Mouse (Mus musculus): ENCODE results near the gene Zic4.

The Zic4 gene

GRCm38 (mm10) chr9:91379781-91380457 is 17.7 kb downstream of the Zic4 start:
- DNase-seq (ENCODE audit: low spot score in 2 of 2) = no peak

DNA sequence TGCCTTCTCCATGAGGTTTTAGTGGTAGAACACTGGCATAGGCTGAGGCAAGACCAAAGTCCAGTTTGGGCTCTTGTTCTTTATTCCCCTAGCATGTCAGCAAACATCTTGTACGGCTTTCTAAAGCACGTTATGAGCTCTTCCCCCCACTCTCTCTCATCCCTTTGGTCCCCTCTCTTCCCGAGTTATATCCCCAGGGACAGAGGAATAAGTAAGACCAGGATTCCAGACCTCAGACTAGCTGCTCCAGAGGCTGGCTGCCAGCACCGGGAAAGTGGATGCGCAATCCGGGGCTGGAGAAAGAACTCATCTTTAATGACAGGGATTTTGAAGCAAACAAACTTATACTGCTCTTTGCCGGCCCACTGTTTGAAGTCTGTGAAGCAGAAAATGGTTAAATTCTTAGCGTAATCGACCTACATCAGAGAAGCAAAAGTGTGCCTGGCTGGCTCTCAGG is 18.3 kb downstream of the Zic4 start:
- DNase-seq (ENCODE audit: low spot score in 2 of 2) = no peak

DNA sequence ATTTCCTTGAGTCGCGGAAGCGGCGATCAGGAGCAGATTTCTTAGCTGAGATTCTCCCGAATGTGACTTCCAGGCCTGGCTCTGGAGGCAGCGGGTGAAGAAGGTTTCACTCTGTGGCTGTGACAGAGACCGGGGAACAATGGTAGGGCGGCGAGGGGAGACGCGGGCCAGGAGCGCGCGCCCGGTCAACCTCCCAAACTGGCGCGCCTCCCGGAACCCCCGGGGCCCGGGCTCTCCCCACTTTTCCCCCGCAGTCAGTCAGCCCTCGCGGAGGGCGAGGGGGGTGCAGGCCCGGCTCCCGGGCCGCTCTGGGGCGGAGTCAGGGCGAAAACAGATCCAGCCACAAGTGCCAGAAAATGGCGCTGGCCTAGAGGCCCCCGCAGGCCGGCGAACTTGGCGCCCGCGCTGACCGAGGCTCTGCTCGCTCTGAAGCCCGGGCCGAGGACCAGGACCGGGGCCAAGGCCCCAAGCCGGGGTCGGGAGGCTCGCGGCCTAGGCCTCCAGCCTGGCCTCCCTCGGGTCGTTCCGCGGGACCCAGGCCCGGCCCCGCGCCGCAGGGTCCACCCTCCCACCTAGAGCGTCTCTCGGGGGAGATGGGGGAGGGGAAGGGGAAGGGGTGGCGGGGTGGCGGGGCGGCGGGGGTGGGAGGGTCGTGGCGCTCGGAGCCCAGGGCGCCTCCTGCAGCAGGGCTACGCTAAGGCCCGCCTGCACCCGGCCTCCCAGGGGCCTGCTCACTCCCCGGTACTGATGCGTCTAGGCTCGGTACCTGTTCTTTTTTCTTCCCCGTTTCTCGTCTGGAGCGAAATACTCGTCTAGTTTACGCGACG is 19.3 kb downstream of the Zic4 start:
- no peak for DNase-seq (ENCODE audit: low spot score in 2 of 2)

DNA sequence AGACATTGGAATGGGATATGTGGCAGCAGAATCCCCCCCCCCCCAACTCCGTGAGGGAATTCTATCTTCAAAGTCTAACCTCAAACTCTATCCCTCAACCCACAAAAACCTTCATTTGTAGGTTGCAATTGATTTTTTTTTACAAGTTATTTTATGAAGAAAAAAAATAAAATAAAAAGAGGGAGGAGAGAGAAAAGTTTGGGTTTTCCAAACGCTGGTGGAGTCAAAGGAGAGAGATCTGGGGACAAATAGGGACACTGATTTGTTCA is 19.8 kb downstream of the Zic4 start:
- no peak for DNase-seq (ENCODE audit: low spot score in 2 of 2)

DNA sequence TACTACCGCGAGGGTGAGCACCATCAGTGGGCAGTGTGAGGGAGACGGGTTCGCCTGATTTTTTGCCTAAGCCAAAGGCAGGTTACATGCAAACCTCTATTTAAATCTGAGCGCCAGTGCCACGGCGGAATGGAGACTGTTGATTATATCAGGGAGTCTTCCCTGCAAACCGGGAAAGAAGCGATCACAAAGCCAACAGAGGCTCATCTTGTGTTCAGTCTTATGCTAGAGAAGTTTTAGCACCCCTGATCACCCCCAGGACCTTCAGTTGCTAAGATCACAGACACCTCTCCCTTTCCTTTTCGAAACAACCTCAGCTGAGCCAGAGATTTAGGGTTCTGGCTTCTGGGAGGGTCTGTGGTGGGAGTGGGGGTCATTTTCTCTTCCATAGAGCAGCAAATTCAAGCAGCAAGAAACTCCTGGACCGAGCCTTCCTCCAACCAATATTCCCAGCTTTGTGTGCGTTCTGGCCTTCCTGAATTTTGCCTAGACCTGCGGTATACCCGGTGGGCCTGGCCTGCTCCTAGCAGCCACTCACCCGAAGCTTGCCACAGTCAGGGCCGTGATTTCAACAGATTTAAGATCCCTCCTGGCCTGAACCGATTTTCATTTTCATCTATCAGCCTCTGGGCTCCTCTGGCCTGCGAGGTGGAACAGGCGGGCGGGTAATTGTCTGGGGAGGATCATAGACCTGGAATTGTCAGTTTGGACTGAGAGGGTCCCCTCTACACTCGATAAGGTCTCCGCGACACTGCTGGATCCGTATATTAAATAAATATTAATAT is 20.4 kb downstream of the Zic4 start:
- no peak for DNase-seq (ENCODE audit: low spot score in 2 of 2)

DNA sequence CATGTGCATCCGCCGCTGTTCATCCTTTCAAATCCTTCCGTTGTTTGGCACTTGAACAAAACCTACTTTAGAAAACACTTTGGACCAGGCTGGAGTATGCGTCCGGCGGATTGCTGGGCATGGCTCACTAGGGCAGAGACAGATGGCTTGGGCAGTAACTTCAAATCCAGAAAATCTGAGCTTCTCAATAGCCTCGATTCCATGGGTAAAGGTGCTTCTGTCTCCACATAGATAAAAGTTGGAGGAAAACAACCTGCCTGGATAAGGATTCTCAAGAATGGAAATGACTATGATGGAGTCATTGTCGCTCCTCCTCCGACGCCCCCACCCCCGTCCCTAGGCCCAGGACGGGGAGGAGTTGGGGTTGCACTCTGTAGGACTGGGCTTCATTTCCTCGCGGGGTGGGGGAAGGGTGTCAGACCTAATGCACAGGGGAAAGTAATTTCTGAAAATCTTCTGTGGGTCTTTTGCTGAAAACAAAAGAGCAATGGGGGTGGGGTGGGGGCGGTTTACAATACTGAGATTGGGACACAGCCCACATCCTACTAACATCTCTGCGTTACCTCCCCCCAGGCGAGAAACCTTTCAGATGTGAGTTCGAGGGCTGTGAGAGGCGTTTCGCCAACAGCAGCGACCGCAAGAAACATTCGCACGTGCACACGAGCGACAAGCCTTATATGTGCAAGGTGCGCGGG is 21.4 kb downstream of the Zic4 start:
- DNase-seq (ENCODE audit: low spot score in 2 of 2) = no peak

DNA sequence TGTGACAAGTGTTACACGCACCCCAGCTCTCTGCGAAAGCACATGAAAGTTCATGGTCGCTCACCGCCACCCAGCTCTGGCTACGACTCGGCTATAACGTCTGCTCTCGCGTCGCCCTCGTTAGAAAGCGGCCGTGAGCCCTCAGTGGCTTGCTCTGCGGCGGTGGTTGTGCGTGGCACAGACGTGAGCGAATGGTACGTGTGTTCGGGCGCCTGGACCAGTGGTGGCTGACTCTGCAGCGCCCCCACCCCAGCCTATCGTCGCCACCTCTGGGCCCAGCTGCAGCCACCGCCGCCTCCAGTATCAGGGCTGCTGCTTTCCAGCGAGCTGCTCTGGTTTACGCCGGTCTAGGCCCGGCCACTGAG is 21.9 kb downstream of the Zic4 start:
- DNase-seq (ENCODE audit: low spot score in 2 of 2) = no peak

- no peak for DNase-seq (ENCODE audit: low spot score in 2 of 2)
Observed at GRCm38 (mm10) chr9:91384693-91385560, 22.7 kb downstream of the Zic4 start.

DNA sequence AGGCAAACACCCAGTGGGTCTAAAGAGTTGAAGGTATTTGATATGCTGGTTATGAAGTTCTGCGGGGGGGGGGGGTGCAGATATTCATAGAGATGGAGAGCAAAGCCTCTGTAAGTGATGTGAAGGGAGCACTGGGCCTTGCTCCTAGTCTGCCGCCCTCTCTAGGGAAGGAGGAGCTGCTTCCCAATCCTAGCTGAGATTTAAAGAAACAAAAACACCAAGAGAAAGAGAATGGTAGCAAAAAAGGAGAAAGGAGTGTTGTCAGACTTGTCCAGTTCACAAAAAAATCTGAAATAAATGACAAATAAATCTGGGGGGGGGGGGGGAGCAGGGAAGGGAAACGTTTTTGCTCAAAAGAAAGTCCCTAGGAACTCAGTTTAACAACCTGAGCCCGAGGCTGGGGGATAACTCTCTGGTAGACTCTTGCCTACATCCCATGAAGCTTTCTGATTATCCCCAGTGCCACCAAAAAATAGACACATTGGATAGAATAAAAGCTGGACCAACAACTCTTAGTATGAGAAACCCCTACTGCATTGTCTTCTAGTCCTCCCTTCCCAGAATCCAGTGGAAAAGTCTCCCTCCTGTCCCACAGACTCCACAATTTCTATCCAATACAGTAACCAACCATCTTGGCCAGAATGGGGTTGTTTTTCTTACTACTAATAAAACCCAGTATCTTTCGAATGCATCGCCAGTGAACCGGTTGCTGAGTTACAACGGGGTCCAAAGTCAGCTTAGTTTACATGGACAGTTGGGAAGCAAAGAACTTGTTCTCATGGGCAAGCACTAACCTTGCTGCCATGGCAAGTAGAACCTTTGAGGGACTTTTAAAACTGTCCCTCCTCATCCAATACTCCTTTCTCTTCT is 23.6 kb downstream of the Zic4 start:
- no peak for DNase-seq (ENCODE audit: low spot score in 2 of 2)

GRCm38 (mm10) chr9:91386502-91386890 is 24.3 kb downstream of the Zic4 start:
- DNase-seq (ENCODE audit: low spot score in 2 of 2) = no peak

- DNase-seq (ENCODE audit: low spot score in 2 of 2) = no peak
Observed at GRCm38 (mm10) chr9:91386891-91387739, 24.9 kb downstream of the Zic4 start.

- DNase-seq (ENCODE audit: low spot score in 2 of 2) = no peak
Observed at GRCm38 (mm10) chr9:91387740-91388080, 25.5 kb downstream of the Zic4 start.

DNA sequence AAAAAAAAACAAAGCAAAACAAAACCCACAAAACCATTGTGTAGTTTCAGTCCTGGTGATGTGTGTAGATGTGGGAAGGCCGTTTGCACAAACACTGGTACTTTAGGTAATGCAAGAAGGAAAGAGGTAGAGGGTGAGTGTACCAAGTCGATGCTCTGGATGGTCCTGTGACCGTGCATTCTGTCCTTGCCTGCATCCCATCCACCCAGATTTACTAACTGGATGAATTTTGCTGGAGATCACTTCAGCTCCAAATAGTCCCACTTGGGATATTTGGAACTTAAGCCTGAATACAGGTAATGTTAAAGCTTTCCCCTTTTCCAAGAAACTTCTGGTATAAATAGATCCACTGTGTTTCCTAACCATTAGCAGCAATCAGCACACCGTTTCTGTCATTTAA is 26.0 kb downstream of the Zic4 start:
- DNase-seq (ENCODE audit: low spot score in 2 of 2) = no peak

- no peak for DNase-seq (ENCODE audit: low spot score in 2 of 2)
Observed at GRCm38 (mm10) chr9:91393376-91394068, 31.3 kb downstream of the Zic4 start.

GRCm38 (mm10) chr9:91394211-91394646 is 32.0 kb downstream of the Zic4 start:
- no peak for DNase-seq (ENCODE audit: low spot score in 2 of 2)

- DNase-seq (ENCODE audit: low spot score in 2 of 2) = no peak
Observed at GRCm38 (mm10) chr9:91395066-91395772, 33.0 kb downstream of the Zic4 start.

DNA sequence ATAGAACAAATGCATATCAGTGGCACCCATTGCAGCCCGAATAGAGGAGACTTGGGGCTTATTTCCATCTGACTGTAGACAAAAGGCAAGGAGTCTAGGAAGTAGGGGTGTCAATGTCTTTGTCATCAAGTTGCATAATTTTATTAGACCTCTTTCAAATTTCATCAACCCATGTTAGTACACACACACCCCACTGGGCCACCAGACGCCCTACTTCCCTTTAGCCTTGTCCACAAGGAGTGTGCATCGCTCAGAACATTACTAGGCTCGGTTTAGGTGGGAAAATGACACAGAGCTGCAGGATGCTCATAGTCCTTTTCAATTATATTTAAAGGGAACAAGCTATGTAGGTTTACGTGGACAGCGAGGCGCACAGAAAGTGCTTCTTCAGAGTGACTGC is 37.8 kb downstream of the Zic4 start:
- DNase-seq (ENCODE audit: low spot score in 2 of 2) = no peak

DNA sequence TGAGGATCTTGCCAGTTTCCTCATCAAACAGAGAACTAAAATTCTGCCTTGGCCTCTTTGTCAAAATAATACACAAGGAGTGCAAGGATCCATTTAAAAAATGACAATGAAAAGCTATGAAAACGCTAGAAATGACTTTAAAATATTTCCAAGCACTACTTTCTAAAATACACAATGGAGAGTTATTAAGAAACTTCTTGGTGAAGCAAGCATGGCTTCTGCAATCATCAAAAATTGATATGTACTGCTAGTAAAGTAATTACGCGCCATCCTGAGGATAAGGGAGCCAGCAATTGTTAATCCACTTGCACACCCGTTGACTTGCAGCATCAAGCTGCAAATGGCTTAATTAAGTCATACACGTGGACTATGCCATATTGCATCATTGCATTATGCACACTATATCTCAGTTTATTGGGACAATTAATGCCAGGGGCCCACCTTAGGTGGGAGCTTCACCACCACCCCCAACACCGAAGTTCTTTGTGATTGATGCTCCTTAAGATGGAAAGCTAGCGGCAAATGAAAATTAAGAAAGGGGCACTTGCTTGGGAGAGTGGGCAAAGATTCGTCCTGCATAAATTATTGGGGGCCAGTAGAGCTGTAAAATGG is 38.4 kb downstream of the Zic4 start:
- no peak for DNase-seq (ENCODE audit: low spot score in 2 of 2)

Measured in frontal cortex, postnatal 25 days (tissue).